Mouse (Mus musculus): ENCODE data around the gene Gm21312. TPM values are rescaled to one million over a fixed set of nuclear protein-coding genes. Genes with fewer than 3 reads are reported as not detected.

The Gm21312 gene
- polyA plus RNA-seq, 1 experiment from 2014 or later, result not detected

Other genes with a start within 250 kb of the Gm21312 start
- not detected in 2 replicates for gene Gm21293, start 34.0 kb upstream of the Gm21312 start, polyA plus RNA-seq (2016; fragmentation: Nextera tagmentation; extraction: Ambion mirVana)
- not detected in 2 replicates for gene Gm6763, start 25.5 kb upstream of the Gm21312 start, polyA plus RNA-seq (2016; fragmentation: Nextera tagmentation; extraction: Ambion mirVana)
- gene Gm8764, start 17.0 kb upstream of the Gm21312 start, polyA plus RNA-seq (2016; fragmentation: Nextera tagmentation; extraction: Ambion mirVana), result not detected in 2 replicates
- not detected in 2 replicates for gene Gm21304, start 8.5 kb upstream of the Gm21312 start, polyA plus RNA-seq (2016; fragmentation: Nextera tagmentation; extraction: Ambion mirVana)
- not detected in 2 replicates for gene Gm20765, start 8.5 kb downstream of the Gm21312 start, polyA plus RNA-seq (2016; fragmentation: Nextera tagmentation; extraction: Ambion mirVana)
- not detected in 2 replicates for gene Gm4340, start 17.0 kb downstream of the Gm21312 start, polyA plus RNA-seq (2016; fragmentation: Nextera tagmentation; extraction: Ambion mirVana)